Mouse (Mus musculus) C2C12 (cell line): Measurements from ENCODE around the gene Afmid.

Experiments used
- CTCF ChIP-seq: IDR thresholded peaks from one replicate; pipeline ENCODE4 v1.5.1; 2011; ENCODE audit not compliant: control insufficient read depth, insufficient read depth, insufficient read length
- USF1 ChIP-seq: IDR thresholded peaks from one replicate; pipeline ENCODE4 v1.6.1; 2011; ENCODE audit warnings: low read depth, mild to moderate bottlenecking, control low read depth, moderate library complexity

DNA sequence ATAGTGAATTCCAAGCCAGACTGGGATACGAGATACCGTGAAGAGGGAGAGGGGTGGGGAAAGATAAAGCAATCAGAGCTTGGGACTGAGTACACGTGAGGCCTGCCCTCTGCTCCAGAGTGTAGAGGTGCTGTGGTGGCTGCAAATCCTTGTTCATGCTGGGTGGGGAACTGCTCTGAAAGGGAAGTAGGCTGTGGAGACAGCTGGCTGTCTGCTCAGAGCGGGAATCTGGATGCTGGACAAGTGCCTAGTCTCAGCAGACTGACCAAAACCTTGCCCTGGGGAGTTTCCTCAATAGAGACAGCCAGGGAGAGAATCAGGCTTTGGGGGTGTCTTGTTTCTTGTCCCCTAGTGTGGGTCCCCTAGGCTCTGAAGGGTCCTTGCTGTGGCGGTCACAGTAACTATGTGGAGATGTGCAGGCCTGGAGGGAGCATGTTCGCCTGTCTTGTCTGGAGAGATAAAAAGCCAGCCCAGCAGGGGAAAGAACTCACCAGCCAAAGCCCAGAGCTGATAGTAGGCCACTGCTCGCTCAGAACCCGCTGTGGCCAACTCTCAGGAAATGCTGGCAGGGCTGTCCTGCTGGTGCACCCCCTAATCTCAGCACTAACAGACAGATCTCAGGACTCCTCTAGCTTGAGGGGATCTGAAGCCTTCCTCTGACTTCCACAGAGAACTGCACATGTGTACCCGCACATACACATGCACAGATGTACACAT, 3.3 kb downstream of the Afmid start:
- no peak for TF ChIP-seq CTCF
- peak; percentile 28 for TF ChIP-seq USF1
